In the genomic region with DNA sequence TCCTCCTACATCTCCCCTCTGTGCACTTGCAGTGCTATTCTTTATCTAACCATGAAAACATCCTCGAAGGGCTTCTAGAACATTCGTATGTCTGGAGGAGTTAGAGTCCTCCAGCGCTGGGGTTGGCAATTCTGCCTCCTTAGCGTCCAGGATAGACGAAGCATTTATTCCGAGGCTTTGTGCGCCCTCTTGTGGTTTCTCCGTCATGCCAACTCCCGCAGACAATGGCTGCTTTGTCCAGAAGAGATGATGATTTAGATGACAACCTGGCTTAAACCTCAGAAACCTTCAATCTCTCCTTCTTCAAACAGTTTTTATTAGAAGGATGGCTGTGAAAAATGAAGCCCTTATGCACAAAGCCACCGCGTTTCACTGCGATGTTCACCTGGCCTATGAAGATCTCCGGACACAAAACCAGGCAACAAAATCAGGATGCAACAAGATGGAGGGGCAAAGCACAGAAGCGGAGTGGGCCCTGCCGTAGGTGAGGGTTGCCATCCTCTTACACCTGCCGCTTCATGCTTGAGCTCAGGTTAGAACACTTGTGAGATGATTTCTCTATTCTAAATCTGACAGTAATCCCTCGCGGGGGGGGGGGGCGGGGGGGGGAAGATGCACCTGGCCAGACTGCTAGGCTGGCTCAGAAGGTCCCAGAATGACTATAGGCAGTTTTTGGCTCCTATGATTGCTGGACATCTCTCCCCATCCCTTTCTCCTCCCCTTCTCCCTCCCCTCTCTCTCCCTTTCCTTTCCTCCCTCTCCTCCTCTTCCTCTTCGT, we compare ENCODE assay signal across 8 mouse cellular contexts. TPM values are rescaled to one million over a fixed set of nuclear protein-coding genes. Genes with fewer than 3 reads are reported as not detected.
DNase-seq lines count a peak whose midpoint lies in the region; ATAC-seq and TF ChIP-seq lines count a peak whose summit lies in the region.

No protein-coding gene starts in this region.

- TF ChIP-seq POLR2A in cerebellum, adult 2 months (IDR thresholded peaks at IDR 0.05; ENCODE audit: borderline replicate concordance, insufficient read depth, low read length), result no peak
- no peak for TF ChIP-seq POLR2A in olfactory bulb, adult 2 months (IDR thresholded peaks at IDR 0.05; ENCODE audit: insufficient read depth, low read depth, low read length)

- H3K4me1 ChIP-seq in G1E (ENCODE audit: insufficient read depth, low read depth, low read length), result no peaks in the 10 kb centered on the region
- no peaks in the 10 kb centered on the region for H3K4me1 ChIP-seq in cerebellum, adult 2 months (ENCODE audit: control insufficient read depth, insufficient read depth, low read length)
- H3K4me1 ChIP-seq in lung, embryonic 15.5 days, result 0 out of 2 replicates have a peak, but pooled peaks cover 6% of the 10 kb centered on the region
- H3K4me1 ChIP-seq in olfactory bulb, adult 2 months (ENCODE audit: control insufficient read depth, insufficient read depth, low read length), result peaks cover 6% of the 10 kb centered on the region; the same call in 1 of the 2 replicates

- H3K4me3 ChIP-seq in G1E (ENCODE audit: low read depth, low read length), result no peak overlapping the region
- H3K4me3 ChIP-seq in cerebellum, adult 2 months (replicated peaks; ENCODE audit: insufficient read depth, low read depth, low read length), result peak overlapping the region; percentile 49
- peak overlapping the region; percentile 23 for H3K4me3 ChIP-seq in lung, embryonic 15.5 days
- H3K4me3 ChIP-seq in olfactory bulb, adult 2 months (ENCODE audit: insufficient read depth, low read depth, low read length), result peak overlapping the region; percentile 31

- H3K9ac ChIP-seq in lung, embryonic 15.5 days, result no peak overlapping the region

- H3K36me3 ChIP-seq in G1E (replicated peaks), result no peaks in the 10 kb centered on the region
- H3K36me3 ChIP-seq in lung, embryonic 15.5 days, result no peaks in the 10 kb centered on the region

- no peak; the same call in none of the 2 replicates for TF ChIP-seq CTCF in G1E (IDR thresholded peaks at IDR 0.05; ENCODE audit: low read depth, low read length)
- peak; percentile 84 for TF ChIP-seq CTCF in cerebellum, adult 2 months (IDR thresholded peaks at IDR 0.05; ENCODE audit: borderline replicate concordance, insufficient read depth, low read depth, low read length)
- peak; percentile 52; the same call in 1 of the 2 replicates for TF ChIP-seq CTCF in olfactory bulb, adult 2 months (IDR thresholded peaks at IDR 0.05; ENCODE audit: insufficient read depth, low read depth, low read length)

- no peak; the same call in 1 of the 2 replicates for ATAC-seq in G1E (ENCODE audit: extremely low read depth, insufficient number of reproducible peaks, low FRiP score, poor library complexity, severe bottlenecking)
- ATAC-seq in frontal cortex, adult (ENCODE audit: low TSS enrichment), result peak; percentile 95
- peak; percentile 85 to 91 for ATAC-seq in hematopoietic stem cell, adult 5-6 weeks (replicated peaks in 1 of 2; ENCODE audit: insufficient read depth in 1 of 2, low FRiP score in 2 of 2, low TSS enrichment in 1 of 2, low read depth in 1 of 2, poor library complexity in 2 of 2, severe bottlenecking in 2 of 2)
- ATAC-seq in lung, embryonic 15.5 days (ENCODE audit: borderline replicate concordance, extremely low read depth, low FRiP score, low TSS enrichment), result peak; percentile 70; the same call in 1 of the 2 replicates

- peak overlapping the region; percentile 50 for H3K4me2 ChIP-seq in lung, embryonic 15.5 days

- H3K9me3 ChIP-seq in G1E (replicated peaks), result no peaks in the 10 kb centered on the region
- H3K9me3 ChIP-seq in lung, embryonic 15.5 days, result no peaks in the 10 kb centered on the region

- 17% methylated on average over 20 of the region's 20 CpGs for WGBS in cerebellum, adult 2 months
- 20% methylated on average over 17 of the region's 20 CpGs for WGBS in lung, embryonic 15.5 days
- WGBS in olfactory bulb, adult 2 months, result 21% methylated on average over 20 of the region's 20 CpGs

- no peak overlapping the region for H3K27ac ChIP-seq in cerebellum, adult 2 months (ENCODE audit: insufficient read depth, low read length)
- peak overlapping the region; percentile 19; the same call in 1 of the 2 replicates for H3K27ac ChIP-seq in lung, embryonic 15.5 days
- H3K27ac ChIP-seq in olfactory bulb, adult 2 months (ENCODE audit: insufficient read depth, low read depth, low read length), result no peak overlapping the region

- DNase-seq in G1E (ENCODE audit: low spot score), result peak; percentile 20
- peak; percentile 83 to 88 for DNase-seq in cerebellum, adult 2 months
- DNase-seq in layer of hippocampus, adult 8-10 months (ENCODE audit: low spot score in 2 of 2), result peak; percentile 81 to 93
- DNase-seq in thymus, adult 18-20 months, result peak; percentile 68 to 71

- H3K27me3 ChIP-seq in G1E (ENCODE audit: insufficient read depth, low read length), result peaks cover 3% of the 10 kb centered on the region; the same call in 1 of the 2 replicates
- no peaks in the 10 kb centered on the region for H3K27me3 ChIP-seq in cerebellum, adult 2 months (ENCODE audit: control insufficient read depth, insufficient read depth, low read length)
- H3K27me3 ChIP-seq in lung, embryonic 15.5 days, result no peaks in the 10 kb centered on the region

RNA-seq across cellular contexts. Expression of a gene that starts 26.4 kb away (rescaled TPM):
- total RNA-seq in G1E (2014; fragmentation: Nextera tagmentation) (not detected in 2 replicates), G1E (2017) (not detected in 2 replicates)
- not detected in 2 replicates for polyA plus RNA-seq in G1E (2012)
- polyA plus RNA-seq in cerebellum, adult 2 months (2012; rRNA removed), result 29.4 and 35.4 TPM in 2 replicates
- total RNA-seq in hematopoietic stem cell, adult 5-6 weeks (2017), result 32.8 and 32.9 TPM in 2 replicates
- 10 to 100 TPM; 28.2 to 33.5 (median 29.8) TPM for total RNA-seq in layer of hippocampus, adult 8-10 months (2022)
- 31.9 and 32.7 TPM in 2 replicates for polyA plus RNA-seq in lung, embryonic 15.5 days (2015; fragmentation: Nextera tagmentation; extraction: Ambion mirVana)
- not detected in 2 replicates for polyA plus RNA-seq in olfactory bulb, adult 2 months (2012; ENCODE audit: insufficient read depth, insufficient read length, low replicate concordance, missing spikeins)

Comparison
In these comparisons a context has a peak if more than half of its experiments do, and no peak if none do; other contexts are left out.
1. DNase-seq: peak in every context shown above with its lines; median percentile 87 in layer of hippocampus, adult 8-10 months; 86 in cerebellum, adult 2 months; 70 in thymus, adult 18-20 months; 20 in G1E.